Mouse (Mus musculus) myocyte (in vitro differentiated cells): Measurements from ENCODE around the gene Tescl. TPM values are rescaled to one million over a fixed set of nuclear protein-coding genes. Genes with fewer than 3 reads are reported as not detected.

ENCODE experiments used
- H3K27me3 ChIP-seq: one replicate; pipeline ENCODE4 v1.6.1; 2011; ENCODE audit not compliant: control insufficient read depth, insufficient read depth, insufficient read length
- H3K36me3 ChIP-seq: one replicate; pipeline ENCODE4 v1.6.1; 2011; ENCODE audit not compliant: control insufficient read depth, insufficient read depth
- H3K4me2 ChIP-seq: one replicate; pipeline ENCODE4 v1.6.1; 2011; ENCODE audit warnings: low read depth, control low read depth
- H3K4me3 ChIP-seq: one replicate; pipeline ENCODE4 v1.5.1; 2011; ENCODE audit warnings: mild to moderate bottlenecking, control low read depth, moderate library complexity
- H3K79me2 ChIP-seq: one replicate; pipeline ENCODE4 v1.6.1; 2011; ENCODE audit not compliant: control insufficient read depth, insufficient read depth
- H3ac ChIP-seq: one replicate; pipeline ENCODE4 v1.6.1; 2011; ENCODE audit not compliant: control insufficient read depth, insufficient read length
- CEBPB ChIP-seq: IDR thresholded peaks from 2 replicates; pipeline ENCODE4 v1.6.1; 2011; ENCODE audit warnings: mild to moderate bottlenecking, moderate library complexity; ENCODE audit not compliant: poor library complexity, insufficient read depth, severe bottlenecking
- E2F4 ChIP-seq: IDR thresholded peaks from one replicate; pipeline ENCODE4 v1.6.1; 2011; ENCODE audit warnings: mild to moderate bottlenecking, control low read depth, moderate library complexity; ENCODE audit not compliant: insufficient read depth
- MAX ChIP-seq: IDR thresholded peaks from one replicate; pipeline ENCODE4 v1.6.1; 2011; ENCODE audit warnings: low read depth, mild to moderate bottlenecking, control low read depth
- MYOD1 ChIP-seq, 3 experiments: IDR thresholded peaks; one replicate each; pipeline ENCODE4 v1.6.1; 2011; ENCODE audit warnings: control low read depth in 2 of 3, low read depth in 2 of 3, mild to moderate bottlenecking in 2 of 3, moderate library complexity in 1 of 3; ENCODE audit not compliant: insufficient read length in 2 of 3, control insufficient read depth in 1 of 3
- MYOG ChIP-seq, 3 experiments: IDR thresholded peaks; one replicate each; pipeline ENCODE4 v1.6.1; 2011; ENCODE audit warnings: control low read depth in 2 of 3, low read depth in 2 of 3, mild to moderate bottlenecking in 2 of 3; ENCODE audit not compliant: insufficient read length in 2 of 3, control insufficient read depth in 1 of 3, insufficient read depth in 1 of 3
- POLR2A ChIP-seq: IDR thresholded peaks from one replicate; pipeline ENCODE4 v1.6.1; 2011; ENCODE audit warnings: low read depth, mild to moderate bottlenecking, control low read depth, moderate library complexity; ENCODE audit not compliant: insufficient read length
- POLR2AphosphoS2 ChIP-seq: IDR thresholded peaks from one replicate; pipeline ENCODE4 v1.6.1; 2011; ENCODE audit warnings: low read depth, control low read depth; ENCODE audit not compliant: insufficient read length
- REST ChIP-seq: IDR thresholded peaks from one replicate; pipeline ENCODE4 v1.6.1; 2011; ENCODE audit warnings: mild to moderate bottlenecking, control low read depth, moderate library complexity; ENCODE audit not compliant: insufficient read depth, insufficient read length
- SRF ChIP-seq: IDR thresholded peaks from one replicate; pipeline ENCODE4 v1.6.1; 2011; ENCODE audit warnings: low read depth; ENCODE audit not compliant: control insufficient read depth, insufficient read length
- TCF12 ChIP-seq: IDR thresholded peaks from one replicate; pipeline ENCODE4 v1.6.1; 2011; ENCODE audit warnings: mild to moderate bottlenecking, control low read depth; ENCODE audit not compliant: poor library complexity, insufficient read depth, severe bottlenecking
- TCF3 ChIP-seq: IDR thresholded peaks from one replicate; pipeline ENCODE4 v1.6.1; 2011; ENCODE audit warnings: low read depth, control low read depth; ENCODE audit not compliant: insufficient read length
- USF1 ChIP-seq: IDR thresholded peaks from one replicate; pipeline ENCODE4 v1.6.1; 2011; ENCODE audit warnings: low read depth, mild to moderate bottlenecking, control low read depth, moderate library complexity
- polyA plus RNA-seq: library from polyadenylated mRNA; unstranded; fragments of >200 nt; fragmentation: generic; extraction: Trizol; gene quantifications from one replicate; pipeline ENCODE4 v1.2.1, GENCODE M21; 2012; ENCODE audit warnings: missing spikeins

The Tescl gene
- polyA plus RNA-seq, 1 experiment, result 0.05 TPM

DNA sequence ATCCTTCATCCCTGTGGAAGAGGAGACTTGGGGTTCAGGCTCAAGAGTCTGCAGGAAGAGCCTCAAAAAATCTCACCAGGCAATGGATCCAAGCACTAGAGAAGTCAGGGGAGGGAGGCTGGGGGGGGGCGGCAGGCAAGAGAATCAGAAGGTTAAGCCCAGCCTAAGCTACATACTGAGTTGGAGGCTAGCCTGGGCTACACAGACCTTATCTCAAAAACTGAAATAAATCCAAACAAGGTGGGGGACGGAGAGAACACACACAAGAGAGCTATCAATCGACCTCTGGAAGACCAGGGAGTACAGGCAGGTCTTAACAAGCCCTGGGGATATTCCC lies 38.0 kb upstream of the Tescl start:
- H3K79me2 ChIP-seq, result peaks cover 33% of the 10 kb centered on the region
- H3K36me3 ChIP-seq, result no peaks in the 10 kb centered on the region
- peak overlapping the region; percentile 56 for H3K4me3 ChIP-seq
- H3K27me3 ChIP-seq, result no peaks in the 10 kb centered on the region
- peak overlapping the region; percentile 86 for H3K4me2 ChIP-seq
- TF ChIP-seq MAX (no peak), MYOD1 (IDR thresholded peaks at IDR 0.05; ENCODE audit: control insufficient read depth in 1 of 3, insufficient read length in 2 of 3, low read depth in 2 of 3) (no peak), USF1 (no peak)
- H3ac ChIP-seq, result no peak overlapping the region

DNA sequence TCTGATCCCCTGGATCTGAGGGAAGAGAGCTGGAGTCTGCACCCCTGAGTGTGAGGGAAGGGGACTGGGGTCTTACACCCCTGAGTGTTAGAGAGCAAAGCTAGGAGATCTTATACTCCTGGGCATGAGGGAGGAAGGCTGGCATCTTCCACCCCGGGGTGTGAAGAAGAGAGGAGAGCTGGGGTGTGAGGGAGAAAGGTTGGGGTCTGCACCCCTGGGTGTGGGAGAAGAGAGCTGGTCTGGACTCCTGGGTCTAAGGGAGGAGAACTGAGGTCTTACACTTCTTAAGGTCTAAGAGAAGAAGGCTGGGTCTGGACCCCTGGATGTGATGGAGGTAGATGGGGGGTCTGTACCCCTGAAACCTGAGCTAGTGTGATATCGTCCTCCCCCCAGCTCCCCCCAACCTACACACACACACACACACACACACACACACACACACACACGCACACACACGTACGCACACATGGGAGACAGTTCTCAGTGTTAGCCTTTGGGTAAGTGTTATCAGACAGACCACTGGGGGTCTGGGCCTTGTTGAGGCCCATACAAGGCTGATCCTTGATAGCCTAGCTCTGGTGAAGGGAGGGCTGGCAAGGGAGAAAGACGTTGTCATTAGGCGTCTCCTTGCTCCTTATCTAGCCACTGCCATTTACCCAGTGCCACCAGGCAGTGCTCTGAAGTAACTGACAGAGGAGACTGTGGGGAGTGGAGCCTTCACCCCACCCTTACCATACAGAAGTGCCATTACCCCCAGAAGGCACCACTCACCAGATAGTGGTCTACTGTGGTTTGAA lies 37.5 kb upstream of the Tescl start:
- H3K36me3 ChIP-seq, result no peaks in the 10 kb centered on the region
- TF ChIP-seq SRF (no peak), MYOD1 (IDR thresholded peaks at IDR 0.05; ENCODE audit: control insufficient read depth in 1 of 3, insufficient read length in 2 of 3, low read depth in 2 of 3) (no peak), POLR2AphosphoS2 (no peak), TCF3 (no peak), POLR2A (no peak), MYOG (IDR thresholded peaks at IDR 0.05; ENCODE audit: control insufficient read depth in 1 of 3, insufficient read depth in 1 of 3, insufficient read length in 2 of 3, low read depth in 2 of 3) (no peak), MAX (no peak), REST (no peak), CEBPB (no peak), TCF12 (no peak), USF1 (no peak), E2F4 (no peak)
- peak overlapping the region; percentile 59 for H3ac ChIP-seq
- H3K27me3 ChIP-seq, result no peaks in the 10 kb centered on the region
- H3K79me2 ChIP-seq, result peaks cover 33% of the 10 kb centered on the region
- peak overlapping the region; percentile 56 for H3K4me3 ChIP-seq
- peak overlapping the region; percentile 86 for H3K4me2 ChIP-seq

DNA sequence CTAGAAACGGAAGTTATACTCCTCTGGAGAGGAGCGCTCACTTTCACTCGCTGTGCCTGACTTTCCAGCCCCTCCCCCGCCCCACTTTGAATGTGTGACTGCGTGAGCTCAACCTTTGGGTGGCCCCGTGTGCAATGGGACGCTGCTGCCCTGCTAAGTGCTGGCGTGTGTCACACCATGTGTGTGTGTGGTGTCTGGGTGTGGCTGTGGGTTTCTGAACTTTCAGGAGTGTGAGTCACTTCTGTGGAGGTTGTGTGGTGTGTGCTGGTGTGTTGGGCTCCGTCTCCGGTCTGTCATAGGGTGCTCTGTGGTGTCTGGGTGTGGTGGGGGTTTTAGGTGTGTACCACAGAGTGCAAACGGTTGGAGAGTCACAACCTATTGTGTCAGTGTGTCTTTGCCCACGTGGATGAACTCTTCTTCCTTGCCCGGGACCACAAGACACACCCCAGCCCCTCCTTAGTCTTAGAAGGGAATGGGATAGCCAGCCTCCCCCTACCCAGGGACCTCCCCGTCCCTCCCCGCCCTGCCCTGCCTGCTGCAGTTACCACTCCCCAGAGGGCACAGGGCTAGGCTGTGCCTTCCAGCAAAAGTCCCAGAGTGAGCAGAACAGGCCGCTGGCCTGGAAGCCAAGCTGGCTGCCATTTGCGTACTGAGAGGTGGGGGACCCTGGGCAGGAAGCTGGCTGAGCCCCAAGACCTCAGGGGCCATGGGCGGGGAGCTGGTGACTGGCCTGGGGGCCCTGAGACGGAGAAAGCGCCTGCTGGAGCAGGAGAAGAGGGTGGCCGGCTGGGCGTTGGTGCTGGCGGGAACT lies 36.2 kb upstream of the Tescl start, which contains the start of gene Kcnn4:
TSS of gene Kcnn4 (plus strand) at position 533 of the 811 bp plus-strand sequence.
- Histone ChIP-seq H3K4me3 (peak within 1 kb of the TSS; percentile 56), H3K4me2 (peak within 1 kb of the TSS; percentile 86), H3K36me3 (no peaks in the 10 kb centered on the region), H3K27me3 (no peaks in the 10 kb centered on the region), H3ac (peak within 1 kb of the TSS; percentile 59), H3K79me2 (peaks cover 33% of the 10 kb centered on the region)
- TF ChIP-seq CEBPB (no peak), MAX (no peak), TCF3 (no peak), POLR2AphosphoS2 (peak; percentile 69), TCF12 (no peak), USF1 (no peak), POLR2A (peak; percentile 67), E2F4 (no peak), MYOG (IDR thresholded peaks at IDR 0.05; ENCODE audit: control insufficient read depth in 1 of 3, insufficient read depth in 1 of 3, insufficient read length in 2 of 3, low read depth in 2 of 3) (peak in 2 of 3 experiments; percentile 52 to 75), MYOD1 (IDR thresholded peaks at IDR 0.05; ENCODE audit: control insufficient read depth in 1 of 3, insufficient read length in 2 of 3, low read depth in 2 of 3) (peak in 1 of 3 experiments; percentile 56), REST (no peak), SRF (no peak)

DNA sequence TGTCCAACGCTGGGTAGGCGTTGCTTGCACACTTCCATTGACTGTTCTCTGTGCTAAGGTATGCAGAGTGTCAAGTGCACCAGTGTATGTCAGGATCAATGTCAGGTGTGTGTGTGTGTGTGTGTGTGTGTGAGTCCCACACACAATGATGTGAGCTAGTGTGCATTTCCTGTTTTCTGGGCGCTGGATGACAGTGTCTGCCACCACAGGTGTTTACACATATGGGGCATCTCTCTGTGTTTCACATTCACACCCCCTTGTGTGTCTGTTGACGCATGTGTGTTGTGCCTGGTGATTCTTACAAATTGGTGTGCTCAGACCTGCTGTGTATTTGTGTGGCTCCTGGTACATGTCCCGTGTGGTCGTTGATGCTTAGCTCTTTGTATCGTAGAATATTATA lies 35.2 kb upstream of the Tescl start:
- Histone ChIP-seq H3K4me3 (no peak overlapping the region), H3K27me3 (no peaks in the 10 kb centered on the region), H3K36me3 (no peaks in the 10 kb centered on the region), H3K79me2 (peaks cover 24% of the 10 kb centered on the region), H3ac (no peak overlapping the region), H3K4me2 (no peak overlapping the region)
- no peak for TF ChIP-seq TCF3
- no peak for TF ChIP-seq POLR2A
- TF ChIP-seq MYOD1 (IDR thresholded peaks at IDR 0.05; ENCODE audit: control insufficient read depth in 1 of 3, insufficient read length in 2 of 3, low read depth in 2 of 3), result no peak
- TF ChIP-seq SRF, result no peak
- TF ChIP-seq POLR2AphosphoS2, result no peak
- TF ChIP-seq USF1, result no peak
- TF ChIP-seq REST, result no peak
- TF ChIP-seq TCF12, result no peak
- no peak for TF ChIP-seq CEBPB
- TF ChIP-seq E2F4, result no peak
- no peak for TF ChIP-seq MYOG (IDR thresholded peaks at IDR 0.05; ENCODE audit: control insufficient read depth in 1 of 3, insufficient read depth in 1 of 3, insufficient read length in 2 of 3, low read depth in 2 of 3)
- no peak for TF ChIP-seq MAX

DNA sequence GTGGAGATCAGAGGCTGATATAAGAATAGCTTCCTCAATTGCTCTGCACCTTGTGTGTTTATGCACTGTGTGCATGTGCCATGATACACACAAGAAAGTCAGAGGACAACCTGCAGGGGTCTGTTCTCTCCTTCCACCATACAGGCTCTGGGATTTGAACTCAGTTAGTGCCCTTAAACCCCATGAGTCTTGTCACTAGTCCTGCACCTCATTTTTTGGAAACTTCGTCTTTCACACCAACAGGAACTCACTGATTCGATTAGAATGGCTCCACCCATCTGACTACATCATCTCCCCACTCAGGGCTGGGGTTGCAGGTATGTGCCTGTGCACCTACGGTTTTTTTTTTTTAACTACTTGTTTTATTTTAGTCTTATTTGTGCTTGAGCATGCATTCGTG lies 34.5 kb upstream of the Tescl start:
- Histone ChIP-seq H3K36me3 (no peaks in the 10 kb centered on the region), H3K4me2 (no peak overlapping the region), H3K79me2 (peaks cover 20% of the 10 kb centered on the region), H3ac (no peak overlapping the region), H3K4me3 (no peak overlapping the region), H3K27me3 (no peaks in the 10 kb centered on the region)
- TF ChIP-seq POLR2AphosphoS2 (no peak), MYOG (IDR thresholded peaks at IDR 0.05; ENCODE audit: control insufficient read depth in 1 of 3, insufficient read depth in 1 of 3, insufficient read length in 2 of 3, low read depth in 2 of 3) (no peak), POLR2A (no peak), REST (no peak), TCF3 (no peak), CEBPB (no peak), E2F4 (no peak), MAX (no peak)
